Mouse (Mus musculus): Measurements from ENCODE around the gene Gm42420. TPM values are rescaled to one million over a fixed set of nuclear protein-coding genes. Genes with fewer than 3 reads are reported as not detected.

The Gm42420 gene
- polyA plus RNA-seq, 1 experiment from 2014 or later, result 0.85 TPM

DNA sequence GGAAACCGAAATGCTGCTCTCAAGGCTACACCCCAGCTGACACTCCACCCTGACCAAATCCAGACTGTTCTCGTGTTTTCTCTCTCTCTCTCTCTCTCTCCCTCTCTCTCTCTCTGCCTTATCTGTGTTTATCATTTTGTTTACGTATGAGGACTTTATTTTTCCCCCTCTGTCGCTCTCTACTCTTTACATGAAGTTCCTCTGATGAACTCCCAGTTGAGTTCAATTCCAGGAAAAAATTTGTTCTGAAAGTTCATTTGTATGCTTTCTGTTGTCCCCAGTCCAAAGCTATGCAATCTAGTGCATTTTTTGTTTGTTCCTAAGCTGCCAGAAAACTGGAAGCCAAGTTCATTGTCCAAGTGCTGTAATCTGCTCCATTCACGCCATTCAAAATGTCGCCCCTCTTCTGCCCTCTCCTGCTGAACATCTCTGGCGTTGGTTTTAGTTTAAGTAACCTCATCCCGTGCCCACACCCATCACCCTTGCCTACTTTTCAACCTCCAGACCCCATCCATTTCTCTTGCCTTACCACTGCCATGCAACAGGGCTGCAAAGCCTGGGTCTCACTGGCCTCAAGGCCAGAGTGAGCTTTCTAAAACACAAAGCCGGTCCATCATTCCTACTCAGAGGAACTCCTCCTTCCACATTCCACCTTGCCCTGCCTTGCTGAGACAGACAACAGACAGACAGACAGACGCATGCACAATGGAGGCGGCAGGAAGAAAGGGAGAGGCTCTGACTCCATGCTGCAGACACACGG, 30.5 kb upstream of the Gm42420 start:
- H3K4me3 ChIP-seq, result peak overlapping the region; percentile 71; the same call in 1 of the 2 replicates
- H3K4me1 ChIP-seq, result peaks cover 53% of the 10 kb centered on the region
- 0 out of 2 replicates have a peak overlapping the region, but pooled peaks have one; percentile 14 for H3K9ac ChIP-seq
- 40% methylated on average over 12 of the region's 12 CpGs for WGBS
- H3K9me3 ChIP-seq, result no peaks in the 10 kb centered on the region
- H3K4me2 ChIP-seq, result peak overlapping the region; percentile 63
- no peaks in the 10 kb centered on the region for H3K36me3 ChIP-seq
- no peaks in the 10 kb centered on the region for H3K27me3 ChIP-seq
- H3K27ac ChIP-seq, result peak overlapping the region; percentile 68
- ATAC-seq (ENCODE audit: borderline replicate concordance, extremely low read depth, low FRiP score, low TSS enrichment), result no peak

DNA sequence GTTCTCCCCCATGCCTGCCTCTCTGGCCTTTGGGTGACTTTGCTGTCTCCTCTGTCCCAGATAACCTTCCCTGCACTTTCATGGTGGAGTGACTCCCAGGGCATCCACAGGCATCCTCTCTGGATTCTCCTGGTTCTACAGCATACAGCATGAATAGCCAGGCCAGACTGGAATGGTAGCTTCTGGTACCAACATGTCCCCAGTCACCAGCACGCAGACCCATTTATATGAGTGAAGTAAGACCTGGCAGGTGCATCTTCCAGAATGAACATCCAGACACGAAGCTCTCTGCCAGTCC, 30.0 kb upstream of the Gm42420 start:
- peaks cover 54% of the 10 kb centered on the region for H3K4me1 ChIP-seq
- no peaks in the 10 kb centered on the region for H3K9me3 ChIP-seq
- H3K4me2 ChIP-seq, result peak overlapping the region; percentile 63
- peak overlapping the region; percentile 71 for H3K4me3 ChIP-seq
- H3K36me3 ChIP-seq, result no peaks in the 10 kb centered on the region
- no peaks in the 10 kb centered on the region for H3K27me3 ChIP-seq
- H3K9ac ChIP-seq, result no peak overlapping the region
- 65% methylated on average over 2 of the region's 2 CpGs for WGBS
- no peak for ATAC-seq (ENCODE audit: borderline replicate concordance, extremely low read depth, low FRiP score, low TSS enrichment)
- H3K27ac ChIP-seq, result peak overlapping the region; percentile 68

DNA sequence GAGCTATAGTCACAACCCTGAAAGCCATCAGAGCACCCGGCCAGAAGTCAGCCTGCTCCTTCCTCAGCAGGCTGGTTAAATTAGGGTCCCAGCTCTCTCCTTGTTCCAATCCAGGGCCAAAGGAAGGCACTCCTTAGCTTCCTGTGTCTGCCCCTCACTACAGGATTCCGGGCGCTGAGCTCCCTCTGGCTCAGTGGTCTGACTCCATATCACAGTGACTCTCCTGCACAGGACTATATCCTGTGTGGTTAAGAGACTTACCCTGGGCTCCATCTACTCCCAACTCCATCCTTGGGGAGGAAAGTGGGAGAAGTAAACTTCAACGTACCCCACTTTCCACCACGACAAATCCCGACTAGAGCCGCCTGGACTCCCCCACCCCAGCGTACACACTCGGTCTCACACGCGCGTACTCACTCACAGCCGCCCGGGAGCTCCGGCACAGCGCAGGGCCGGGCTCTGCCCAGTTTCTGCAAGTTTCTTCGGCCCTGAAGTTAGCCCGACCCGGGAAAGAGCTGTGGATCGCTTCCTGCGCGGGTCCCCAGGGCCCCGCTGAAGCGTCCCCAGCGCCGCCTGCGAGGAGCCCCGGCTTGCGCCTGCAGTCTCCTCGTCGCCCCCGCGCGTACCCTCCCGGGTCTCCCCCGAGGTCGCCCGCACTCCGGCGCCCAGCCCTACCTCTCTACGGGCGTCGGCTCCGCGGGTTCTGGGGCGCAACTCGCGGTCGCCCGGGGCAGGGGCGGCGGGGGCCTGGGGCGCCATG, 28.5 kb upstream of the Gm42420 start:
- Histone ChIP-seq H3K4me1 (peaks cover 53% of the 10 kb centered on the region), H3K27ac (peak overlapping the region; percentile 88), H3K4me2 (peak overlapping the region; percentile 63), H3K36me3 (no peaks in the 10 kb centered on the region), H3K9ac (peak overlapping the region; percentile 82), H3K9me3 (no peaks in the 10 kb centered on the region), H3K27me3 (no peaks in the 10 kb centered on the region), H3K4me3 (peak overlapping the region; percentile 71)
- WGBS, result under 1% methylated on average over 51 of the region's 54 CpGs
- ATAC-seq (ENCODE audit: borderline replicate concordance, extremely low read depth, low FRiP score, low TSS enrichment), result peak; percentile 46

DNA sequence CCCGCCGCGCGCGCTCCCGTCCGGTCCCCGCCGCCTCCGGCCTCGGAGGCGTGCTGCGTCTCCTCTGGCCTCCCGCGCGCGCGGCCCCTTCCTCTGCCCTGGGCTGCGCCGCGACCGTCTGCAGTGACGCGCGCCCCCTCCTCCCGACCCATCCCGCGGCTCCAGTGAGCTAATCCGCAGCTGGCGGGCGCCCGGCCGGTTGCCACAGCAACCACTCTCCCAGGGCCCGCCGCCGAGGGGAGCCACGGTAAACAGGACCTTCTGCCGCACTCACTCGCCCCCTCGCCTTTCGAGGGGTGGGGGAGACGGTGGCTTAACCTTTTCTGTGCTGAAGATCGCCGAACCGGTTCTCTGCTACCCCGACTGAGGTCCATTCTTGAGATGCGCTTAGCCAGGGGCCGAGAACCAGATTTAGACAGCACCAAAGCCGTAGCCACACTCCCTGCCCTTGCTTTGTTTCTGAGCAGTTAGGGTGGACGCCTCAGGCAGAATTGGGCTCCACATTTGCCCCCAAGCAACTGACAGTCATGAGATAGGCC, 27.8 kb upstream of the Gm42420 start, which contains the start of gene Dennd2a:
Gene Dennd2a (minus strand): TSS at position 145 of the 539 bp plus-strand sequence.
- H3K36me3 ChIP-seq, result no peaks in the 10 kb centered on the region
- WGBS, result under 1% methylated on average over 50 of the region's 50 CpGs
- peak within 1 kb of the TSS; percentile 71 for H3K4me3 ChIP-seq
- H3K4me2 ChIP-seq, result peak within 1 kb of the TSS; percentile 63
- no peaks in the 10 kb centered on the region for H3K27me3 ChIP-seq
- peak within 1 kb of the TSS; percentile 88 for H3K27ac ChIP-seq
- peak within 1 kb of the TSS; percentile 82 for H3K9ac ChIP-seq
- H3K9me3 ChIP-seq, result no peaks in the 10 kb centered on the region
- ATAC-seq (ENCODE audit: borderline replicate concordance, extremely low read depth, low FRiP score, low TSS enrichment), result peak; percentile 92
- H3K4me1 ChIP-seq, result peaks cover 54% of the 10 kb centered on the region

DNA sequence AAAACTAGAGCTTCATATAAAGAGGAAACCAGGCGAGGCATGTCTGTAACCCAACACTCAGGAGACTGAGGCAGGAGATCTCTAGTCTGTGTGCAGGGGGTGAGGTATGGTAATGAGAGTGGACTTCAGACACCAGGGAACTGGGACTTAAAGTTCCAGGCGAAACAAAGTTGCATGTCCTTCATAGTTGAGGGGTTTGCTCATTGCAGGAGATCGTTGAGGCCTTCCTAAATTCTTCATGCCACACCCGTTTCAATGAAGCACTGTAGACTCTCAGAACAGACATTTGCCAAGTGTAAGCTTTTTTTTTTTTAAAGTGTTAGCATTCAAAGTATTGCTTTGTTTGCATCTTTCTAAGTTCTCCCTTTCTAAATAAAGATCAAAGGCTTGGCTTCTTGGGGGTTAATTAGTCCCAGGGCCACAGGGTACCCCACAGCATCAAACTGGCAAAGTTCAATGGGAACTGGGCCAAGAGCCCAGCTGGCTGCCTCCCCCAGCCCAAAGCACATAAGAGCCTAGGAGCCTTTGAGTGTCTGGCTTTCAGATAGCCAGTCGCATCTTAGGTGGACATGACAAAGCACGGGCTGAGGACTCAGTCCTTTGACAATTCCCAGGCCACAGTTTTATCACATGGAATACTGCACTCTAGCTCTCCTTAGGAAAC, 26.1 kb upstream of the Gm42420 start:
- ATAC-seq (ENCODE audit: borderline replicate concordance, extremely low read depth, low FRiP score, low TSS enrichment), result no peak

DNA sequence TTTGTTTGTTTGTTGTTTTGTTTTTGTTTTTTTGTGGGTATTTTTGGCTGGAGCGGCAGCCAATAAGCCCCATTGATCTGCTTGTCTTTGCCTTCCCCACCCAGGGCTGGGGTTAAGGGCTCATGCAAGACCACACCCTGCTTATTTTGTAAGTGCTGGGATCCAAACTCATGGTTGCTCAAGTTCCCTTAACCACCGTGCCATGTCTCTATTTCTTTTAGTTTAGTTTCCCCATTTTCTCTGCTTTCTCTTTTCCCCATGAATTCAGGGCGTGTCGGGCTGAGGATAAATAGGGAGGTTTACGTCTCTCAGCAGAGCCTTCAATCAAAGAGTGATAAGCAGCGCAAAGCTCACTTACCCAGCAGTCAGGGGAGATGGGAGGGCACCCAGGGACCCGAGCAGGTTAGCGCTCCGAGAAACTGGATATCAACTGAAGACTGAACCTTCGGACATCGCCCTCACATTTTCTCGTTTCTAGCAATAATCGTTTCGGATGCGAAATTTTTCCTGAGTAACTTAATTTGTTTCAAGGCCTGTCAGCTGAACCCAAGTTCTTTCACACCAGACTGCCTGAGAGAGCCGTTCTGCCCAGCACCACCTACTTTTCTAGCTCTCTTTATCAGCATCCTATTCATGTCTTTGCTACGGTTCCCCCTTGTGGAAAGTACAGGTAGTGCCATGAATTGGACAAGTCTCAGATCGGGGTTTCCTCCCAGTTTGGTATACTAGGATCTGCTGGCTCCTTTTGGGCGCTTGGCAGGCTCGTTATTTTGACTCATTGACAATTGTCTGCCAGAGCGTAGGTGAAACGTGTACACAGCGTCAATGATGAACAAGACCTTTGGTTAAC, 23.2 kb upstream of the Gm42420 start:
- Histone ChIP-seq H3K4me2 (peak overlapping the region; percentile 53), H3K4me3 (peak overlapping the region; percentile 17; the same call in 1 of the 2 replicates), H3K9ac (peak overlapping the region; percentile 13; the same call in 1 of the 2 replicates)

More for the DNA sequence above, 26.1 kb upstream of the Gm42420 start:
- 34% methylated on average over 6 of the region's 6 CpGs for WGBS
- no peaks in the 10 kb centered on the region for H3K36me3 ChIP-seq
- peak overlapping the region; percentile 41 for H3K27ac ChIP-seq
- H3K27me3 ChIP-seq, result no peaks in the 10 kb centered on the region
- H3K4me2 ChIP-seq, result no peak overlapping the region
- H3K4me3 ChIP-seq, result no peak overlapping the region
- H3K9me3 ChIP-seq, result no peaks in the 10 kb centered on the region
- no peak overlapping the region for H3K9ac ChIP-seq
- peaks cover 50% of the 10 kb centered on the region for H3K4me1 ChIP-seq

DNA sequence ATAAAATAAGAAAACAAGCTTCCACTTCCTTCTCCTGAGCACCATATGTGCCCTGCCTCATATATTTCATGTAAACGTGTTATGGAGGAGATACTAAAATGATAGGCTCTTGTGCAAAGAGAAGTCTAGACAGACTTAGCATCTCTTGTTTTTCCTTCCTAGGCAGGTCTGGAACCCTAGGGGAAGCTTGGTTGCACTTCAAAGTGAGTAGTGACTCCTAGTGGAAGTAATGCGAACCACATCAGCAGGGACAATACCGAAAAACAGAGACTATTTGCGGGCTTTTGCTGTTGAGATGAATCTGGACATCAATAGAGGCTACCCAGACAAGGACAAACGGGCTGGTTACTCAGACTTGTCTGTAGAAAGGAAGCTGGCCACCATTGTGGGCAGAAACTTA, 18.0 kb upstream of the Gm42420 start:
- Histone ChIP-seq H3K4me1 (0 out of 2 replicates have a peak, but pooled peaks cover under 1% of the 10 kb centered on the region), H3K27me3 (no peaks in the 10 kb centered on the region), H3K9me3 (no peaks in the 10 kb centered on the region), H3K4me3 (no peak overlapping the region), H3K36me3 (no peaks in the 10 kb centered on the region), H3K4me2 (no peak overlapping the region), H3K27ac (no peak overlapping the region), H3K9ac (no peak overlapping the region)
- ATAC-seq (ENCODE audit: borderline replicate concordance, extremely low read depth, low FRiP score, low TSS enrichment), result no peak; the same call in 1 of the 2 replicates
- 13% methylated on average over 5 of the region's 5 CpGs for WGBS

More for the DNA sequence above, 23.2 kb upstream of the Gm42420 start:
- WGBS, result 17% methylated on average over 23 of the region's 23 CpGs
- Histone ChIP-seq H3K4me1 (peaks cover 26% of the 10 kb centered on the region), H3K27ac (no peak overlapping the region), H3K9me3 (no peaks in the 10 kb centered on the region), H3K36me3 (no peaks in the 10 kb centered on the region), H3K27me3 (no peaks in the 10 kb centered on the region)
- ATAC-seq (ENCODE audit: borderline replicate concordance, extremely low read depth, low FRiP score, low TSS enrichment), result peak; percentile 40; the same call in 1 of the 2 replicates

DNA sequence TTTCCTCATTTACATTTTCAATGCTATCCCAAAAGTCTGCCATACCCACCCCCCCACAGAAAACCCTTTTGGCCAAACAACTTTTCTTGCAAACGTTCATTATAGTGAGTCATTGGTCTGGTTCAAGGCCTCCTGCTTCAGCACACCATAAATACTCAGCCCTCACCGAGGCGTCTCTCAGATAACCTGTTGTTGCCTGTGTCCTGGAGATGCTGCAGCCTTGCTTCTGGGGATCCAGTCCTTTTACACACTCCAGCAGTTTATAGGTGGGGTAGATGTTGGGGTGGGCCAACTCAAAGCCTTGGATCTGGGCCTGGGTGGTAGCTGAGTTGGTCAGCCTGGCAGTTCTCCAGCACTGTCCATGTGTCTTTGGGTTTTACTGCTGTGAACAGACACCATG, 15.1 kb upstream of the Gm42420 start:
- ATAC-seq (ENCODE audit: borderline replicate concordance, extremely low read depth, low FRiP score, low TSS enrichment), result no peak
- H3K4me3 ChIP-seq, result no peak overlapping the region
- H3K36me3 ChIP-seq, result no peaks in the 10 kb centered on the region
- no peak overlapping the region for H3K9ac ChIP-seq
- no peaks in the 10 kb centered on the region for H3K9me3 ChIP-seq
- H3K4me2 ChIP-seq, result no peak overlapping the region
- 53% methylated on average over 3 of the region's 3 CpGs for WGBS
- no peak overlapping the region for H3K27ac ChIP-seq
- H3K4me1 ChIP-seq, result peaks cover 16% of the 10 kb centered on the region
- no peaks in the 10 kb centered on the region for H3K27me3 ChIP-seq

DNA sequence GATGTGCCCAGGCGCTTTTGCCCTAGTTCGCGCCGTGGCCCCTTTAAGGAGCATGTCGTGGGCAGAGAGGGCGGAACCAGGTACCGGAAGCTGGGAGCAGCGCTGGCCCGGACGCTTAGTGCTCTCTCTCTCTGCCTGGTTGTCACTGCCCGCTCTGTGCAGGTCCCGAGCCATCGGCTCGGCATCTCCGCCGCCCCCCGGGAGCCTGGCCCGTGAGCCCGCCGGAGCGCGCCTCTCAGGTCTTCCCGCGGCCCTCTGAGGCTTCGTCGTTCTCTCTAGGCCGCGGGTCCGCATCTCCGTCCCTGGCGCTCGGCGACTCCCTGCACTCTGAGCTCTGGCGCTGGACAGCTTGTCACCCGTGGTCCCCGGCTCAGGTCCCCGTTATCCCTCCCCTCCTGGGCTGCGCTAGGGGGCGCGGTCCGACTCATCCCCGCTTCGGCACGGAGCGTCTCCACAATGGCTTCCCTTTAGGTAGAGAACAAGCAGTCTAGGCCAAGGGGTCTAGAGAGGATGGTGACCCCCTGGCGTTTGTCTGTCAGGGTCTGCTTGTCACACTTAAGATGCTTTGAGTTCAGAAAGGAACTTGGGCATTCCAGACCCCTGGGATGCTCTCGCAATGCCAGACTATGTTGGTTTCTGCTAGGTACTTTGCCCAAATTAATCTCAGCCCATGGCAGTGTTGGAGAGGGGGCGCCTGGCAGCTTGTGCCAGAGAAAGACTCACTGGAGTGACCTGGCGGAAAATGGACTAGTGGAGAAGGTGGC, 11.6 kb upstream of the Gm42420 start, which contains the start of gene Adck2:
Gene Adck2 (plus strand): TSS at position 83 of the 764 bp plus-strand sequence.
- peak; percentile 96 for ATAC-seq (ENCODE audit: borderline replicate concordance, extremely low read depth, low FRiP score, low TSS enrichment)
- H3K9me3 ChIP-seq, result no peaks in the 10 kb centered on the region
- peak within 1 kb of the TSS; percentile 85 for H3K9ac ChIP-seq
- WGBS, result under 1% methylated on average over 49 of the region's 49 CpGs
- no peaks in the 10 kb centered on the region for H3K27me3 ChIP-seq
- peaks cover 8% of the 10 kb centered on the region; the same call in 1 of the 2 replicates for H3K36me3 ChIP-seq
- peak within 1 kb of the TSS; percentile 95 for H3K4me3 ChIP-seq
- peak within 1 kb of the TSS; percentile 91 for H3K4me2 ChIP-seq
- peak within 1 kb of the TSS; percentile 92 for H3K27ac ChIP-seq
- peaks cover 16% of the 10 kb centered on the region for H3K4me1 ChIP-seq

DNA sequence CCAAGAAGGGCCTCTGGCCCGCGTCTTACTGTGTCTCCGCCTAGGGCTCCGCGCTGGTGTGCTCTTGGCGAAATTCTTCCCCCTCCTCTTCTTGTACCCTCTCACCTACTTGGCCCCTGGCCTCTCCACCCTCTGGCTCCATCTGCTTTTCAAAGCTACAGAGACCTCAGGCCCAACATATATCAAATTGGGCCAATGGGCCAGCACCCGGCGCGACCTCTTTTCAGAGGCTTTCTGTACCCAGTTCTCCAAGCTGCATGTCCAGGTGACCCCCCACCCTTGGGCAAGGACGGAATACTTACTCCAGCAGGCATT, 11.0 kb upstream of the Gm42420 start:
- no peak for ATAC-seq (ENCODE audit: borderline replicate concordance, extremely low read depth, low FRiP score, low TSS enrichment)

More for the DNA sequence above, 11.0 kb upstream of the Gm42420 start:
- Histone ChIP-seq H3K4me3 (peak overlapping the region; percentile 95), H3K4me2 (peak overlapping the region; percentile 91), H3K9me3 (no peaks in the 10 kb centered on the region), H3K27ac (peak overlapping the region; percentile 92), H3K9ac (peak overlapping the region; percentile 85), H3K36me3 (peaks cover 8% of the 10 kb centered on the region; the same call in 1 of the 2 replicates), H3K27me3 (no peaks in the 10 kb centered on the region), H3K4me1 (peaks cover 16% of the 10 kb centered on the region)
- 19% methylated on average over 10 of the region's 10 CpGs for WGBS

Measured in lung, embryonic 15.5 days (tissue).